Mouse (Mus musculus) spleen, postnatal 0 days (tissue): Measurements from ENCODE around the gene Slc40a1. TPM values are rescaled to one million over a fixed set of nuclear protein-coding genes. Genes with fewer than 3 reads are reported as not detected.

Experiments used
- polyA plus RNA-seq: library from polyadenylated mRNA; unstranded; fragments of >200 nt; fragmentation: Nextera tagmentation; extraction: Ambion mirVana; gene quantifications from 2 replicates; pipeline ENCODE4 v1.2.1, GENCODE M21; 2015

Gene Slc40a1
- 357 and 516 TPM in 2 replicates for polyA plus RNA-seq

GRCm38 (mm10) chr1:45926393-45926763, at the start of gene Slc40a1:
Gene Slc40a1, minus strand, starts transcription at chr1:45926523.

GRCm38 (mm10) chr1:45890173-45890572, 36.1 kb downstream of the Slc40a1 start, which contains the start of gene Gm5269:
Gene Gm5269, minus strand, starts transcription at chr1:45890273.

Other genes with a start within 250 kb of the Slc40a1 start
- 57.9 and 60.7 TPM in 2 replicates for gene Wdr75, start 131.4 kb downstream of the Slc40a1 start, polyA plus RNA-seq
- 0.24 and 0.91 TPM in 2 replicates for gene Gm5269, start 36.2 kb downstream of the Slc40a1 start, polyA plus RNA-seq
- 0.31 and 0.69 TPM in 2 replicates for gene Dnah7b, start 139.8 kb upstream of the Slc40a1 start, polyA plus RNA-seq